Mouse (Mus musculus): ENCODE results near the gene Nxnl1. TPM values are rescaled to one million over a fixed set of nuclear protein-coding genes. Genes with fewer than 3 reads are reported as not detected.

Gene Nxnl1
- total and polyA plus RNA-seq, 3 experiments: not detected

DNA sequence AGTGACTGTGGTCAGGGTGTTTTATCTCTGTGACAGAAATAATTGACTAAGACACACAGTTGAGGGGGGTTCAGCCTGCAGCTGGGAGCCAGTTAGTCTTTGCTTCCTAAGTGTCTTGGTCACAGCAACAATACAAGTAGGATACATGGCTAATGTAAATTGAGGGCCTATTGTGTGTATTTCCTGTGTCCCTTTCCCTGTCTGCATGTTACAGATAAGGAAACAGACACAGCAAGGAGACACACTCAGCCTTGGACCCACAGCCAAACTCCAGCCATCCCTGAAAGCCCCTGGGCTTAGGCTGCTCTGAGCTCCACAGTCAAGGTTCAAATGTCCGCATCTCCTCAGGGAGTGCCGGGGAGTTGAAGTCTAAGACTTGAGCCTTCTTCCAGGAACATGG lies 11.8 kb downstream of the Nxnl1 start:
- Histone ChIP-seq H3K4me3 (ENCODE audit: low read depth, low read length) (no peak overlapping the region), H3K36me3 (replicated peaks) (no peaks in the 10 kb centered on the region), H3K9me3 (replicated peaks) (no peaks in the 10 kb centered on the region), H3K27me3 (ENCODE audit: insufficient read depth, low read length) (peaks cover 47% of the 10 kb centered on the region), H3K4me1 (ENCODE audit: insufficient read depth, low read depth, low read length) (peaks cover 27% of the 10 kb centered on the region)
- TF ChIP-seq GATA1 (IDR thresholded peaks at IDR 0.05; ENCODE audit: borderline replicate concordance, low read length) (no peak), GATA2 (IDR thresholded peaks at IDR 0.05; ENCODE audit: borderline replicate concordance, low read depth, low read length) (no peak), TAL1 (conservative IDR thresholded peaks at IDR 0.05; ENCODE audit: low read depth, low read length) (no peak), POLR2AphosphoS5 (IDR thresholded peaks at IDR 0.05; ENCODE audit: insufficient replicate concordance, low read depth, low read length) (no peak), CTCF (IDR thresholded peaks at IDR 0.05; ENCODE audit: low read depth, low read length) (no peak)
- no peak for DNase-seq (ENCODE audit: low spot score)
- no peak for ATAC-seq (ENCODE audit: extremely low read depth, insufficient number of reproducible peaks, low FRiP score, poor library complexity, severe bottlenecking)

DNA sequence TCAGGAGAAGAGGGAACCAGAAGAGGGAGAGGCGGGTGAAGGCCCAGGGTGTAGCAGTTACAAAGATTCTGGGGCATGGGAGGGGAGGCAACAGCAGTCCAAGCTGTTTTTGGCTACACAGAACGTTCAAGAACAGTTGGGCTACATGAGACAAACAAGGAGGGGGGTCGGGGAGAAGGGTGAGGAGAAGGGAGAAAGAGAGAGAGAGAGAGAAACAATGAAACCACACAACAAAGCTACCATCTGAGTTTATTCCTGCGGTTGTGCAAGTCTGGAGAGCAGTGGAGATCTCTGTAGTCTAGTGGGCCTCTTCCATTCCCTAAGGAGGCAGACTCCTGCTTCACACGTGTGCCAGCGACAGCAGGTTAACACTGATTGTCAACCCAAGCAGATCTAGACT lies 12.4 kb downstream of the Nxnl1 start:
- peaks cover 24% of the 10 kb centered on the region for H3K4me1 ChIP-seq (ENCODE audit: insufficient read depth, low read depth, low read length)

DNA sequence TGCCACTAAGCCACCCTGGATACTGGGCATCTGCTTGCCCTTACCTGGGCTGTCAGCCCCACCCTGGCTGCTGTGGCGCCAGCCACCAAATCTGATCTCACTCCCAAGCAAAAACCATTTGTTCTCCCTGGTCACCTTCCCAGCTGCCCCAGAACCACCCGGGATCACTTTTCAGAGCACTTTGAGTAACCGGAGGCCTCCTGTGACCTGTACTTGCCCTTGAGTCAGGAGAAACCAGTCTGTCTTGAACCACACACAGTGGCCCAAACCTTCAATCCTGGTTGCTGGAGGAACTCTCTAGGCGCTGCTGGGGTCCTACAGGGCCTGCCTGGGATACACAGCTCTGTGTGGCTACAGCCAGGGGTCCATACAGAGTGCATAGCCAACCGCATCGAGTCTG lies 13.6 kb downstream of the Nxnl1 start:
- Histone ChIP-seq H3K4me3 (ENCODE audit: low read depth, low read length) (no peak overlapping the region), H3K9me3 (replicated peaks) (no peaks in the 10 kb centered on the region), H3K36me3 (replicated peaks) (peaks cover 10% of the 10 kb centered on the region), H3K4me1 (ENCODE audit: insufficient read depth, low read depth, low read length) (peaks cover 15% of the 10 kb centered on the region; the same call in 1 of the 2 replicates), H3K27me3 (ENCODE audit: insufficient read depth, low read length) (peaks cover 32% of the 10 kb centered on the region)
- TF ChIP-seq GATA1 (IDR thresholded peaks at IDR 0.05; ENCODE audit: borderline replicate concordance, low read length): no peak
- TF ChIP-seq CTCF (IDR thresholded peaks at IDR 0.05; ENCODE audit: low read depth, low read length): no peak
- no peak for TF ChIP-seq GATA2 (IDR thresholded peaks at IDR 0.05; ENCODE audit: borderline replicate concordance, low read depth, low read length)
- TF ChIP-seq POLR2AphosphoS5 (IDR thresholded peaks at IDR 0.05; ENCODE audit: insufficient replicate concordance, low read depth, low read length): no peak
- TF ChIP-seq TAL1 (conservative IDR thresholded peaks at IDR 0.05; ENCODE audit: low read depth, low read length): no peak
- ATAC-seq (ENCODE audit: extremely low read depth, insufficient number of reproducible peaks, low FRiP score, poor library complexity, severe bottlenecking) (no peak), DNase-seq (ENCODE audit: low spot score) (no peak)

More for the DNA sequence above, 12.4 kb downstream of the Nxnl1 start:
- DNase-seq (ENCODE audit: low spot score) (no peak), ATAC-seq (ENCODE audit: extremely low read depth, insufficient number of reproducible peaks, low FRiP score, poor library complexity, severe bottlenecking) (no peak)
- no peak for TF ChIP-seq TAL1 (conservative IDR thresholded peaks at IDR 0.05; ENCODE audit: low read depth, low read length)
- no peak for TF ChIP-seq GATA2 (IDR thresholded peaks at IDR 0.05; ENCODE audit: borderline replicate concordance, low read depth, low read length)
- TF ChIP-seq POLR2AphosphoS5 (IDR thresholded peaks at IDR 0.05; ENCODE audit: insufficient replicate concordance, low read depth, low read length): no peak
- no peak for TF ChIP-seq CTCF (IDR thresholded peaks at IDR 0.05; ENCODE audit: low read depth, low read length)
- no peak for TF ChIP-seq GATA1 (IDR thresholded peaks at IDR 0.05; ENCODE audit: borderline replicate concordance, low read length)
- H3K36me3 ChIP-seq (replicated peaks): no peaks in the 10 kb centered on the region
- no peak overlapping the region for H3K4me3 ChIP-seq (ENCODE audit: low read depth, low read length)
- peaks cover 43% of the 10 kb centered on the region for H3K27me3 ChIP-seq (ENCODE audit: insufficient read depth, low read length)
- no peaks in the 10 kb centered on the region for H3K9me3 ChIP-seq (replicated peaks)

DNA sequence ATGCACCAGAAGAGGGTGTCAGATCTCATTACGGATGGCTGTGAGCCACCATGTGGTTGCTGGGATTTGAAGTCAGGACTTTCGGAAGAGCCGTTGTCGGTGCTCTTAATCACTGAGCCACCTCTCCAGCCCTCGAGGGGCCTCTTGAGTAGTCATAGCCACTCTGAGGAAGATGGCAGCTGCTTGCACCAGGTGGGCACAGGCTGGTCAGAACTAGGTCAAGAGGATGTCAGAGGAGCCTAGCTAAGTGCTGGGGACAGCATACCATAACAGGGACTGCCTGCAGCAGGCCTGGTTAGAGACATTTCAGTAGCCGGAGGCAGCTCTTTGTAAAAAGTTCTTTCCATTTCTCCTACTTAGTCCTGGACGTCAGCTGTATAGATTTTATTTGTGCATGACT lies 15.6 kb downstream of the Nxnl1 start:
- peaks cover 15% of the 10 kb centered on the region; the same call in 1 of the 2 replicates for H3K4me1 ChIP-seq (ENCODE audit: insufficient read depth, low read depth, low read length)
- H3K36me3 ChIP-seq (replicated peaks): peaks cover 29% of the 10 kb centered on the region
- no peak for TF ChIP-seq GATA2 (IDR thresholded peaks at IDR 0.05; ENCODE audit: borderline replicate concordance, low read depth, low read length)
- no peak for TF ChIP-seq GATA1 (IDR thresholded peaks at IDR 0.05; ENCODE audit: borderline replicate concordance, low read length)
- TF ChIP-seq CTCF (IDR thresholded peaks at IDR 0.05; ENCODE audit: low read depth, low read length): no peak
- no peak for TF ChIP-seq TAL1 (conservative IDR thresholded peaks at IDR 0.05; ENCODE audit: low read depth, low read length)
- no peak for TF ChIP-seq POLR2AphosphoS5 (IDR thresholded peaks at IDR 0.05; ENCODE audit: insufficient replicate concordance, low read depth, low read length)
- H3K27me3 ChIP-seq (ENCODE audit: insufficient read depth, low read length): peaks cover 21% of the 10 kb centered on the region
- ATAC-seq (ENCODE audit: extremely low read depth, insufficient number of reproducible peaks, low FRiP score, poor library complexity, severe bottlenecking) (no peak), DNase-seq (ENCODE audit: low spot score) (no peak)
- H3K9me3 ChIP-seq (replicated peaks): no peaks in the 10 kb centered on the region
- no peak overlapping the region for H3K4me3 ChIP-seq (ENCODE audit: low read depth, low read length)

DNA sequence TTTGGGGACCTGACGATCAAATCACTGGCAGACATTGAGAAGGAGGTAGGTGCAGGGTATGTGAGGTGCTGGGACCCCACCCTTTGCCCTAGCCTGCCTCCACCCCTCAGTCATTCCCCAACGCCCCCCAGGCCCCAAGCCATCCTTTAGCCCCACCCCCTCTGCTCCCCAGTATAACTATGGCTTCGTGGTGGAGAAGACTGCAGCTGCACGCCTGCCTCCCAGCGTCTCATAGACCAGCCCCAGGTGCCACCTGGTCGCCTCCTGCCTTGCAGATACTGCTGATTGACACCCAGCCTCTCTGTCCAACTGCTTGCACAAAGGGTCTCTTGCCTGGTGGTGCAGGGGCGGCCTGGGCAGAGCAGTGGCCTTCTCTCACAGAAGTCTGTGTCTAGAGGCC lies 18.8 kb downstream of the Nxnl1 start:
- ATAC-seq (ENCODE audit: extremely low read depth, insufficient number of reproducible peaks, low FRiP score, poor library complexity, severe bottlenecking): no peak
- DNase-seq (ENCODE audit: low spot score): no peak
- no peaks in the 10 kb centered on the region for H3K9me3 ChIP-seq (replicated peaks)
- H3K36me3 ChIP-seq (replicated peaks): peaks cover 46% of the 10 kb centered on the region
- TF ChIP-seq TAL1 (conservative IDR thresholded peaks at IDR 0.05; ENCODE audit: low read depth, low read length) (no peak), GATA1 (IDR thresholded peaks at IDR 0.05; ENCODE audit: borderline replicate concordance, low read length) (no peak), GATA2 (IDR thresholded peaks at IDR 0.05; ENCODE audit: borderline replicate concordance, low read depth, low read length) (no peak), POLR2AphosphoS5 (IDR thresholded peaks at IDR 0.05; ENCODE audit: insufficient replicate concordance, low read depth, low read length) (no peak), CTCF (IDR thresholded peaks at IDR 0.05; ENCODE audit: low read depth, low read length) (no peak)
- H3K4me3 ChIP-seq (ENCODE audit: low read depth, low read length): no peak overlapping the region
- peaks cover 14% of the 10 kb centered on the region for H3K4me1 ChIP-seq (ENCODE audit: insufficient read depth, low read depth, low read length)
- H3K27me3 ChIP-seq (ENCODE audit: insufficient read depth, low read length): peaks cover 1% of the 10 kb centered on the region; the same call in 1 of the 2 replicates

DNA sequence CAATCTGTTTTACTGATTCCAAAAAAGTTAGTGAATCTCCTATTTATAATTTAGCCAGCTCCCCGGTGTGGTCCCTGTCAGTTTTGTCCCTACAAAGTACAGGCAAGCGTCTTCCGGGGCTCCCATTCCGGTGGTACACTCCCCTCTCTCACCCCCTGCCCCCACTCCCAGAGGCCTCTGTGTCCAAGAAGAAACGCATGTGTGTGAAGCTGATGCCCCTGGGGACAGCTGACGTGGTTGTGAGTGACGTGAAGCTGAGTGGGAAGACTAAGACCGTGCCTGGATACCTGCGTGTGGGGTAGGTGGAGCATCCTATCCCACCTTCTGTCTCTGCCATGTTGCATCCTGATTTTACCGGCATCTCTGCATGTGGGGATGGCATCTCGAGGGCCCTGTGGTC lies 21.3 kb downstream of the Nxnl1 start:
- Histone ChIP-seq H3K27me3 (ENCODE audit: insufficient read depth, low read length) (no peaks in the 10 kb centered on the region), H3K4me1 (ENCODE audit: insufficient read depth, low read depth, low read length) (peaks cover 22% of the 10 kb centered on the region), H3K36me3 (replicated peaks) (peaks cover 50% of the 10 kb centered on the region), H3K4me3 (ENCODE audit: low read depth, low read length) (no peak overlapping the region), H3K9me3 (replicated peaks) (no peaks in the 10 kb centered on the region)
- no peak for ATAC-seq (ENCODE audit: extremely low read depth, insufficient number of reproducible peaks, low FRiP score, poor library complexity, severe bottlenecking)
- no peak for TF ChIP-seq CTCF (IDR thresholded peaks at IDR 0.05; ENCODE audit: low read depth, low read length)
- no peak for TF ChIP-seq GATA1 (IDR thresholded peaks at IDR 0.05; ENCODE audit: borderline replicate concordance, low read length)
- TF ChIP-seq TAL1 (conservative IDR thresholded peaks at IDR 0.05; ENCODE audit: low read depth, low read length): no peak
- no peak for TF ChIP-seq POLR2AphosphoS5 (IDR thresholded peaks at IDR 0.05; ENCODE audit: insufficient replicate concordance, low read depth, low read length)
- TF ChIP-seq GATA2 (IDR thresholded peaks at IDR 0.05; ENCODE audit: borderline replicate concordance, low read depth, low read length): no peak
- DNase-seq (ENCODE audit: low spot score): no peak
